Mouse (Mus musculus): ENCODE results near the gene Laptm4a. TPM values are rescaled to one million over a fixed set of nuclear protein-coding genes. Genes with fewer than 3 reads are reported as not detected.

Laptm4a gene
- polyA plus RNA-seq, 1 experiment = 291 TPM

GRCm38 (mm10) chr12:8897140-8897539 is 24.3 kb upstream of the Laptm4a start:
- H3K27me3 ChIP-seq (replicated peaks; ENCODE audit: control insufficient read depth, insufficient read depth, low read length) = no peaks in the 10 kb centered on the region
- H3K4me1 ChIP-seq (ENCODE audit: control insufficient read depth, insufficient read depth, low read length) = no peaks in the 10 kb centered on the region
- H3K36me3 ChIP-seq (ENCODE audit: control insufficient read depth, insufficient read depth, low read length) = no peaks in the 10 kb centered on the region
- no peak for DNase-seq
- no peak for TF ChIP-seq CTCF (conservative IDR thresholded peaks at IDR 0.05; ENCODE audit: insufficient read depth, insufficient read length, low read depth, low read length)
- no peak for TF ChIP-seq POLR2A (IDR thresholded peaks at IDR 0.05; ENCODE audit: low read depth, low read length)
- 43% methylated on average over 7 of the region's 7 CpGs for WGBS
- H3K27ac ChIP-seq (ENCODE audit: insufficient read depth, low read depth, low read length) = no peak overlapping the region
- no peak overlapping the region for H3K4me3 ChIP-seq (ENCODE audit: insufficient read depth, low read depth, low read length)

- no peaks in the 10 kb centered on the region for H3K27me3 ChIP-seq (replicated peaks; ENCODE audit: control insufficient read depth, insufficient read depth, low read length)
- H3K4me1 ChIP-seq (ENCODE audit: control insufficient read depth, insufficient read depth, low read length) = no peaks in the 10 kb centered on the region
- H3K36me3 ChIP-seq (ENCODE audit: control insufficient read depth, insufficient read depth, low read length) = no peaks in the 10 kb centered on the region
- TF ChIP-seq POLR2A (IDR thresholded peaks at IDR 0.05; ENCODE audit: low read depth, low read length) (no peak), CTCF (conservative IDR thresholded peaks at IDR 0.05; ENCODE audit: insufficient read depth, insufficient read length, low read depth, low read length) (no peak)
- H3K27ac ChIP-seq (ENCODE audit: insufficient read depth, low read depth, low read length) = no peak overlapping the region
- 79% methylated on average over 19 of the region's 19 CpGs for WGBS
- H3K4me3 ChIP-seq (ENCODE audit: insufficient read depth, low read depth, low read length) = no peak overlapping the region
- DNase-seq = no peak
Measured at GRCm38 (mm10) chr12:8898879-8899785, 22.3 kb upstream of the Laptm4a start.

GRCm38 (mm10) chr12:8900107-8900698 is 21.3 kb upstream of the Laptm4a start:
- DNase-seq = peak; percentile 62
- TF ChIP-seq CTCF (conservative IDR thresholded peaks at IDR 0.05; ENCODE audit: insufficient read depth, insufficient read length, low read depth, low read length) (no peak), POLR2A (IDR thresholded peaks at IDR 0.05; ENCODE audit: low read depth, low read length) (no peak)
- H3K27ac ChIP-seq (ENCODE audit: insufficient read depth, low read depth, low read length) = peak overlapping the region; percentile 29

DNA sequence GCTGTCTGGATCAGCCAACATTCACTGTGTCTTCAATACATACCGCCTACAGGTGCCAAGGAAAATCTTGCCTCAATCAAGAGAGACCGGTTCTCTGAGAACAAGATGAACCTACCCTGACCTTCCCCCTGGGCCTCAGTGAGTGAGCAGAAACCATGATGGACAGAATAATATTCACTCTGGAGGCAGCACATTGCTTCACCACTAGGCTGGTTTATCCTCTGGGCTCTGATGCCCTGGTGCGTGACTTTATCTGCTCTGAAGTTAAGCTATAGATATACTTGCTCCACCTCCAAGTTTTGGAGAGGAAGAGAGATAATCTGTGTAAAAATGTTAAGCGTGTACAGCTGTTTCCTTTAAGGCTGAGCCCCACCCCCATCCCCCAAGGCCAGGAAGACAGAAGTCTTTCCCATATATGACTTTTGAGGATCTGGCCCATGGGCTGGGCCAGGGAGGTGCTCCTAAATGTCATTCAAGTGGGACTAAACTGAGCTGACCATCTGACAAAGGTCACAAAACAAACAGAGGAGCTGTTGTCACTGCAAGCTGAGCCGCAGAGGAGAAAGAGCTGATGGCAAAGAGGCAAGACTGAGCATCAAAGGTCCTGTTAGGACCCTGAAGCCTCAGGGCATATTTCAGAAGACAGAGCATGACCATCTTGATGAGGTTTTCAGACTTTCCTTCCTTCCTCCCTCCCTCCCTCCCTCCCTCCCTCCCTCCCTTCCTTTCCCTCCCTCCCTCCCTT is 20.4 kb upstream of the Laptm4a start:
- Histone ChIP-seq H3K27me3 (replicated peaks; ENCODE audit: control insufficient read depth, insufficient read depth, low read length) (no peaks in the 10 kb centered on the region), H3K27ac (ENCODE audit: insufficient read depth, low read depth, low read length) (peak overlapping the region; percentile 57), H3K4me3 (ENCODE audit: insufficient read depth, low read depth, low read length) (no peak overlapping the region), H3K36me3 (ENCODE audit: control insufficient read depth, insufficient read depth, low read length) (no peaks in the 10 kb centered on the region), H3K4me1 (ENCODE audit: control insufficient read depth, insufficient read depth, low read length) (no peaks in the 10 kb centered on the region)
- TF ChIP-seq CTCF (conservative IDR thresholded peaks at IDR 0.05; ENCODE audit: insufficient read depth, insufficient read length, low read depth, low read length) (no peak), POLR2A (IDR thresholded peaks at IDR 0.05; ENCODE audit: low read depth, low read length) (no peak)
- 48% methylated on average over 5 of the region's 5 CpGs for WGBS
- peak; percentile 70 for DNase-seq

More at GRCm38 (mm10) chr12:8900107-8900698, 21.3 kb upstream of the Laptm4a start:
- no peaks in the 10 kb centered on the region for H3K4me1 ChIP-seq (ENCODE audit: control insufficient read depth, insufficient read depth, low read length)
- WGBS = 47% methylated on average over 4 of the region's 4 CpGs
- H3K36me3 ChIP-seq (ENCODE audit: control insufficient read depth, insufficient read depth, low read length) = no peaks in the 10 kb centered on the region
- no peak overlapping the region for H3K4me3 ChIP-seq (ENCODE audit: insufficient read depth, low read depth, low read length)
- no peaks in the 10 kb centered on the region for H3K27me3 ChIP-seq (replicated peaks; ENCODE audit: control insufficient read depth, insufficient read depth, low read length)

GRCm38 (mm10) chr12:8901934-8902333 is 19.5 kb upstream of the Laptm4a start:
- no peak for DNase-seq
- no peak overlapping the region for H3K27ac ChIP-seq (ENCODE audit: insufficient read depth, low read depth, low read length)
- no peak overlapping the region for H3K4me3 ChIP-seq (ENCODE audit: insufficient read depth, low read depth, low read length)
- H3K36me3 ChIP-seq (ENCODE audit: control insufficient read depth, insufficient read depth, low read length) = no peaks in the 10 kb centered on the region
- 50% methylated on average over 2 of the region's 2 CpGs for whole genome bisulfite sequencing
- H3K4me1 ChIP-seq (ENCODE audit: control insufficient read depth, insufficient read depth, low read length) = no peaks in the 10 kb centered on the region
- H3K27me3 ChIP-seq (replicated peaks; ENCODE audit: control insufficient read depth, insufficient read depth, low read length) = no peaks in the 10 kb centered on the region
- TF ChIP-seq CTCF (conservative IDR thresholded peaks at IDR 0.05; ENCODE audit: insufficient read depth, insufficient read length, low read depth, low read length) (no peak), POLR2A (IDR thresholded peaks at IDR 0.05; ENCODE audit: low read depth, low read length) (no peak)

- no peak overlapping the region for H3K27ac ChIP-seq (ENCODE audit: insufficient read depth, low read depth, low read length)
Measured at GRCm38 (mm10) chr12:8902479-8902878, 19.0 kb upstream of the Laptm4a start.

More at GRCm38 (mm10) chr12:8902479-8902878, 19.0 kb upstream of the Laptm4a start:
- Histone ChIP-seq H3K4me3 (ENCODE audit: insufficient read depth, low read depth, low read length) (no peak overlapping the region), H3K4me1 (ENCODE audit: control insufficient read depth, insufficient read depth, low read length) (no peaks in the 10 kb centered on the region), H3K27me3 (replicated peaks; ENCODE audit: control insufficient read depth, insufficient read depth, low read length) (no peaks in the 10 kb centered on the region), H3K36me3 (ENCODE audit: control insufficient read depth, insufficient read depth, low read length) (no peaks in the 10 kb centered on the region)
- DNase-seq = no peak
- TF ChIP-seq POLR2A (IDR thresholded peaks at IDR 0.05; ENCODE audit: low read depth, low read length) = no peak
- TF ChIP-seq CTCF (conservative IDR thresholded peaks at IDR 0.05; ENCODE audit: insufficient read depth, insufficient read length, low read depth, low read length) = no peak
- WGBS = 41% methylated on average over 3 of the region's 3 CpGs

Measured in kidney, adult 2 months (tissue).